Mouse (Mus musculus) splenic B cell, adult 2 months (primary cell): ENCODE measurements around the gene Zfp108.
"Not testable (repeated sequence)": the region's sequence is repeated elsewhere in the genome, so short reads cannot be mapped to it uniquely, and the experiment has no call there.

Experiments
- DNase-seq: peaks from one replicate; pipeline ENCODE4 v3.0.0-alpha.2; 2011; ENCODE audit warnings: low read depth, low spot score
- H3K27me3 ChIP-seq: 2 replicates; pipeline ENCODE4 v1.6.1; 2012; ENCODE audit warnings: mild to moderate bottlenecking, low read length, moderate library complexity, mixed read lengths; ENCODE audit not compliant: control insufficient read depth, poor library complexity, insufficient read depth, severe bottlenecking
- H3K36me3 ChIP-seq: 2 replicates; pipeline ENCODE4 v1.6.1; 2012; ENCODE audit warnings: mild to moderate bottlenecking, low read length, moderate library complexity, mixed read lengths; ENCODE audit not compliant: control insufficient read depth, poor library complexity, insufficient read depth, severe bottlenecking

Gene Zfp108

GRCm38 (mm10) chr7:24270288-24270672 lies 15.7 kb downstream of the Zfp108 start, which contains the start of gene Zfp93:
Gene Zfp93 (plus strand): TSS chr7:24270420.
- H3K36me3 ChIP-seq: no peaks in the 10 kb centered on the region
- DNase-seq: peak; percentile 43

GRCm38 (mm10) chr7:24271191-24271590 lies 16.6 kb downstream of the Zfp108 start:
- H3K36me3 ChIP-seq: no peaks in the 10 kb centered on the region
- no peaks in the 10 kb centered on the region for H3K27me3 ChIP-seq
- no peak for DNase-seq

More at GRCm38 (mm10) chr7:24270288-24270672, 15.7 kb downstream of the Zfp108 start, which contains the start of gene Zfp93:
- H3K27me3 ChIP-seq: no peaks in the 10 kb centered on the region

- Histone ChIP-seq H3K27me3 (no peaks in the 10 kb centered on the region), H3K36me3 (no peaks in the 10 kb centered on the region)
- DNase-seq: no peak
These were observed 19.9 kb downstream of the Zfp108 start for GRCm38 (mm10) chr7:24274456-24274855.

- not testable (repeated sequence) for H3K27me3 ChIP-seq, DNase-seq
These were observed 24.2 kb downstream of the Zfp108 start for GRCm38 (mm10) chr7:24278771-24279170.

GRCm38 (mm10) chr7:24280031-24280857 lies 25.6 kb downstream of the Zfp108 start:
- no peak for DNase-seq
- H3K36me3 ChIP-seq: no peaks in the 10 kb centered on the region

More at GRCm38 (mm10) chr7:24278771-24279170, 24.2 kb downstream of the Zfp108 start:
- H3K36me3 ChIP-seq: not testable (repeated sequence)

GRCm38 (mm10) chr7:24280858-24281145 lies 26.2 kb downstream of the Zfp108 start:
- Histone ChIP-seq H3K36me3 (no peaks in the 10 kb centered on the region), H3K27me3 (no peaks in the 10 kb centered on the region)
- DNase-seq: no peak

More at GRCm38 (mm10) chr7:24280031-24280857, 25.6 kb downstream of the Zfp108 start:
- no peaks in the 10 kb centered on the region for H3K27me3 ChIP-seq

GRCm38 (mm10) chr7:24286090-24286489 lies 31.5 kb downstream of the Zfp108 start:
- H3K27me3 ChIP-seq: no peaks in the 10 kb centered on the region
- DNase-seq: peak; percentile 30
- no peaks in the 10 kb centered on the region; the same call in 1 of the 2 replicates for H3K36me3 ChIP-seq

GRCm38 (mm10) chr7:24286916-24287315 lies 32.3 kb downstream of the Zfp108 start:
- no peak for DNase-seq
- peaks cover 1% of the 10 kb centered on the region; the same call in 1 of the 2 replicates for H3K36me3 ChIP-seq
- H3K27me3 ChIP-seq: no peaks in the 10 kb centered on the region

GRCm38 (mm10) chr7:24287670-24288069 lies 33.1 kb downstream of the Zfp108 start:
- no peaks in the 10 kb centered on the region for H3K27me3 ChIP-seq
- no peak for DNase-seq
- peaks cover 3% of the 10 kb centered on the region; the same call in 1 of the 2 replicates for H3K36me3 ChIP-seq

- no peak for DNase-seq
- peaks cover 3% of the 10 kb centered on the region; the same call in 1 of the 2 replicates for H3K36me3 ChIP-seq
- H3K27me3 ChIP-seq: no peaks in the 10 kb centered on the region
These were observed 33.9 kb downstream of the Zfp108 start for GRCm38 (mm10) chr7:24288512-24288911.

GRCm38 (mm10) chr7:24290106-24290693 lies 35.6 kb downstream of the Zfp108 start:
- H3K27me3 ChIP-seq: no peaks in the 10 kb centered on the region
- no peak for DNase-seq
- H3K36me3 ChIP-seq: peaks cover 3% of the 10 kb centered on the region; the same call in 1 of the 2 replicates

- H3K27me3 ChIP-seq: no peaks in the 10 kb centered on the region
These were observed 36.9 kb downstream of the Zfp108 start for GRCm38 (mm10) chr7:24291387-24292090.

GRCm38 (mm10) chr7:24293061-24293851 lies 38.7 kb downstream of the Zfp108 start:
- DNase-seq: no peak
- H3K36me3 ChIP-seq: peaks cover 3% of the 10 kb centered on the region
- no peaks in the 10 kb centered on the region for H3K27me3 ChIP-seq

More at GRCm38 (mm10) chr7:24291387-24292090, 36.9 kb downstream of the Zfp108 start:
- DNase-seq: no peak
- H3K36me3 ChIP-seq: peaks cover 3% of the 10 kb centered on the region

GRCm38 (mm10) chr7:24294763-24295162 lies 40.2 kb downstream of the Zfp108 start:
- Histone ChIP-seq H3K36me3 (peaks cover 3% of the 10 kb centered on the region), H3K27me3 (no peaks in the 10 kb centered on the region)
- no peak for DNase-seq
